Mouse (Mus musculus): ENCODE measurements around the gene Sinhcaf. TPM values are rescaled to one million over a fixed set of nuclear protein-coding genes. Genes with fewer than 3 reads are reported as not detected.

Gene Sinhcaf
- total and polyA plus RNA-seq, 3 experiments: 57.5 to 146 (median 82.3) TPM

DNA sequence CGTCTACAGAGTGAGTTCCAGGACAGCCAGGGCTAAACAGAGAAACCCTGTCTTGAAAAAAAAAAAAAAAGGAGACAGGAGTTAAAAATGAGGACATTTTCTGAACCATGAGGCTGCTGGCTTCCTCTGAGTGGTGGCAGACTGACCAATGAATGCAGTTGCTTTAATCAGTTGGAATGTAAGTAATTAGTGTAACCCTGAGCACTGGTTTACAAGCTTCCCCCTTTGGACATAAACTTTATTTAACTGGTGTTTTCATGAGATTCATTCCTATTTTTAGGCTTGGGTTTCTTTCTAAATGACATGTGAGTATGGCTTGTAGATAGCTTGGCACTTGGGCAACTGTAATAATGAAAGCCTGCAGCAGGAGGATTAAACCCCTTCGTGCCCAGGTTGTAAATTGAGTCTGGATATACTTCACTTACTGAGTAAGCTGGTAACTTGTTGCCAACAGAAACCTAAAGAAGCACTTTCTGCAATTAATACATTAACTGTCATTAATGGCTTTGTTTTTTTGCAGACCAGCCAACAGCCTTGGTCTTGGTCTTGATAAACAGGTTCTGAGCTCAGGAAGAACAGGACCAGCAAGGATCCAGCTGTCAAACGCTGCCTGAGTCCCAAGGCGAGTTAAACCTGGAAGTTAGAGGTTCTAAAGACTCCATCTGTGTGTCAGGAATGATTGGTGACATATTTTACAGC is 13.4 kb upstream of the Sinhcaf start:
- no peak overlapping the region for H3K4me3 ChIP-seq (replicated peaks in 1 of 3; ENCODE audit: low read depth in 2 of 3, low read length in 2 of 3, poor library complexity in 1 of 3)
- H3K9ac ChIP-seq (ENCODE audit: insufficient read depth, low read depth): no peak overlapping the region
- H3K27ac ChIP-seq (ENCODE audit: insufficient read depth, low read depth): no peak overlapping the region
- TF ChIP-seq POLR2AphosphoS2 (IDR thresholded peaks at IDR 0.05; ENCODE audit: low read depth, low read length) (no peak), PAX5 (IDR thresholded peaks at IDR 0.05; ENCODE audit: low read length) (no peak), POLR2A (IDR thresholded peaks at IDR 0.05; ENCODE audit: low read depth, low read length) (no peak), MYC (IDR thresholded peaks at IDR 0.05; ENCODE audit: low read depth, low read length) (no peak), GABPA (IDR thresholded peaks at IDR 0.05; ENCODE audit: insufficient replicate concordance, low read depth, low read length) (no peak), MAFK (IDR thresholded peaks at IDR 0.05; ENCODE audit: insufficient replicate concordance, low read length) (no peak), ZMIZ1 (IDR thresholded peaks at IDR 0.05; ENCODE audit: low read depth, low read length) (no peak), CHD1 (IDR thresholded peaks at IDR 0.05; ENCODE audit: low read depth, low read length) (no peak), ELF1 (IDR thresholded peaks at IDR 0.05; ENCODE audit: low read depth, low read length) (no peak), MAZ (IDR thresholded peaks at IDR 0.05; ENCODE audit: low read depth, low read length) (no peak), ZNF384 (IDR thresholded peaks at IDR 0.05; ENCODE audit: low read depth, low read length) (no peak), TCF12 (IDR thresholded peaks at IDR 0.05; ENCODE audit: low read depth, low read length) (no peak)
- no peaks in the 10 kb centered on the region for H3K9me3 ChIP-seq (replicated peaks; ENCODE audit: low read length)
- DNase-seq (ENCODE audit: extremely low read depth): no peak
- dilution Hi-C loops (cut with MboI; ENCODE audit: extremely low pct_ligation_motif_present, extremely low pct_unique_long_range_greater_than_20kb, low sequenced_read_pairs): no loop called here
- H3K4me2 ChIP-seq (ENCODE audit: insufficient read depth, low read depth, poor library complexity, severe bottlenecking): no peak overlapping the region
- no peaks in the 10 kb centered on the region for H3K27me3 ChIP-seq (replicated peaks)
- H3K79me2 ChIP-seq (replicated peaks; ENCODE audit: control insufficient read depth, extremely low read depth, insufficient read depth, poor library complexity, severe bottlenecking): no peaks in the 10 kb centered on the region
- no peaks in the 10 kb centered on the region for H3K36me3 ChIP-seq (replicated peaks in 1 of 2; ENCODE audit: control insufficient read depth in 1 of 2, insufficient read depth in 1 of 2, low read length in 1 of 2)
- in situ Hi-C loops (cut with MboI; ENCODE audit: low pct_ligation_motif_present, low pct_unique_long_range_greater_than_20kb, low sequenced_read_pairs): no loop called here
- no peaks in the 10 kb centered on the region for H3K4me1 ChIP-seq (ENCODE audit: control insufficient read depth in 1 of 2, insufficient read depth in 2 of 2)

DNA sequence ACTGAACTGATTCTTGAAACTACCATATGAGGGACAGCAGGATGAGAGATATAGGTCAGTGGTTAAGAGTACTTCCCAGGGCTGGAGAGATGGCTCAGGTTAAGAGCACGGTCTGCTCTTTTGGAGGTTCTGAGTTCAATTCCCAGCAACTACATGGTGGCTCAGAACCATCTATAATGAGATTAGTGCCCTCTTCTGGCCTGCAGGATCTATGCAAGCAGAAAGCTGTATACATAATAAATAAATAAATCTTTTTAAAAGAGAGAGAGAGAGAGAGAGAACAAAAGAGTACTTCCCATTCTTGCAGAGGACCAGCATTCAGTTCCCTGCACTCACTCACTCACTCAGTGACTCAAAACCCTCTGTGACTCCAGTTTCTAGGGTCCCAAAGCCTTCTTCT is 12.4 kb upstream of the Sinhcaf start:
- Histone ChIP-seq H3K4me3 (replicated peaks in 1 of 3; ENCODE audit: low read depth in 2 of 3, low read length in 2 of 3, poor library complexity in 1 of 3) (no peak overlapping the region), H3K36me3 (replicated peaks in 1 of 2; ENCODE audit: control insufficient read depth in 1 of 2, insufficient read depth in 1 of 2, low read length in 1 of 2) (no peaks in the 10 kb centered on the region), H3K9ac (ENCODE audit: insufficient read depth, low read depth) (no peak overlapping the region), H3K79me2 (replicated peaks; ENCODE audit: control insufficient read depth, extremely low read depth, insufficient read depth, poor library complexity, severe bottlenecking) (no peaks in the 10 kb centered on the region), H3K27ac (ENCODE audit: insufficient read depth, low read depth) (no peak overlapping the region), H3K4me1 (ENCODE audit: control insufficient read depth in 1 of 2, insufficient read depth in 2 of 2) (no peaks in the 10 kb centered on the region), H3K4me2 (ENCODE audit: insufficient read depth, low read depth, poor library complexity, severe bottlenecking) (no peak overlapping the region), H3K27me3 (replicated peaks) (no peaks in the 10 kb centered on the region), H3K9me3 (replicated peaks; ENCODE audit: low read length) (no peaks in the 10 kb centered on the region)
- TF ChIP-seq BHLHE40 (IDR thresholded peaks at IDR 0.05; ENCODE audit: low read depth, low read length) (no peak), JUND (conservative IDR thresholded peaks at IDR 0.05; ENCODE audit: low read depth, low read length) (no peak), SMC3 (IDR thresholded peaks at IDR 0.05; ENCODE audit: low read depth, low read length) (peak; percentile 23; the same call in 1 of the 2 replicates), EP300 (IDR thresholded peaks at IDR 0.05; ENCODE audit: low read length) (no peak), ETS1 (conservative IDR thresholded peaks at IDR 0.05; ENCODE audit: low read depth, low read length) (no peak), CTCF (conservative IDR thresholded peaks at IDR 0.05 in 1 of 2, IDR thresholded peaks at IDR 0.05 in 1 of 2; ENCODE audit: low read depth in 2 of 2, low read length in 2 of 2) (peak in 1 of 2 experiments; percentile 53; a peak in 2 of 4 replicates), RAD21 (IDR thresholded peaks at IDR 0.05; ENCODE audit: low read depth, low read length) (peak; percentile 27), ELF1 (IDR thresholded peaks at IDR 0.05; ENCODE audit: low read depth, low read length) (no peak)
- no peak for DNase-seq (ENCODE audit: extremely low read depth)
- in situ Hi-C loops (cut with MboI; ENCODE audit: low pct_ligation_motif_present, low pct_unique_long_range_greater_than_20kb, low sequenced_read_pairs): no loop called here
- dilution Hi-C loops (cut with MboI; ENCODE audit: extremely low pct_ligation_motif_present, extremely low pct_unique_long_range_greater_than_20kb, low sequenced_read_pairs): no loop called here

All from CH12.LX (cell line).